Mouse (Mus musculus): ENCODE measurements at regions not wholly inside any gene's neighbourhood (a gene's known extent, or its start where the extent isn't known, plus 50 kb on each side); places are given as distances from the start of the nearest gene placed in this dataset.

DNA sequence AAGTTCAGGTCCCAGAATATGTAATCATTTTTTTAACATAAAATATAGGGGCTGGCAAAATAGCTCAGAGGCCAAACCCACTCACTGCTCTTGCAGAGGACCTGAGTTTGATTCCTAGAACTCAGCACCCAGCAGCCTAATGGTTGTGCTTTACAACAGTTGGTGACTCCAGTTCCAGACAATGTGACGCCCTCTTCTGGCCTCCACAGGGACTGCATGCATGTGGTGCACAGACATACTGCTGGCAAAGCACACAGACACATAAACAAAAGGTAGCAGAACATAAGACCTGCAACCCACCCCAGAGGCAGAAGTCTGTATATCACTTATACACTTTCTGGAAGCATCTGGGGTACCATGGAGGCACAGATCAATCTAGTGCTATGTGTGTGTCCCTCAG, 87.5 kb downstream of the Ackr3 start:
- no peak overlapping the region for H3K4me3 ChIP-seq
- ATAC-seq = no peak
- H3K9me3 ChIP-seq (replicated peaks) = no peaks in the 10 kb centered on the region
- H3K4me2 ChIP-seq = no peak overlapping the region
- no peak overlapping the region for H3K27ac ChIP-seq
- 74% methylated on average over 1 of the region's 1 CpGs for WGBS
- peaks cover 17% of the 10 kb centered on the region for H3K4me1 ChIP-seq
- H3K27me3 ChIP-seq = 0 out of 2 replicates have a peak, but pooled peaks cover 3% of the 10 kb centered on the region
- H3K36me3 ChIP-seq (ENCODE audit: poor library complexity, severe bottlenecking) = no peaks in the 10 kb centered on the region
- no peak overlapping the region for H3K9ac ChIP-seq

GRCm38 (mm10) chr1:90297751-90298150, 94.0 kb downstream of the Ackr3 start:
- WGBS = 84% methylated on average over 5 of the region's 5 CpGs
- H3K4me1 ChIP-seq = no peaks in the 10 kb centered on the region
- 0 out of 2 replicates have a peak, but pooled peaks cover 3% of the 10 kb centered on the region for H3K27me3 ChIP-seq
- no peaks in the 10 kb centered on the region for H3K36me3 ChIP-seq (ENCODE audit: poor library complexity, severe bottlenecking)
- no peak for ATAC-seq
- H3K27ac ChIP-seq = no peak overlapping the region
- no peak overlapping the region for H3K9ac ChIP-seq
- no peak overlapping the region for H3K4me3 ChIP-seq
- no peaks in the 10 kb centered on the region for H3K9me3 ChIP-seq (replicated peaks)
- H3K4me2 ChIP-seq = no peak overlapping the region

DNA sequence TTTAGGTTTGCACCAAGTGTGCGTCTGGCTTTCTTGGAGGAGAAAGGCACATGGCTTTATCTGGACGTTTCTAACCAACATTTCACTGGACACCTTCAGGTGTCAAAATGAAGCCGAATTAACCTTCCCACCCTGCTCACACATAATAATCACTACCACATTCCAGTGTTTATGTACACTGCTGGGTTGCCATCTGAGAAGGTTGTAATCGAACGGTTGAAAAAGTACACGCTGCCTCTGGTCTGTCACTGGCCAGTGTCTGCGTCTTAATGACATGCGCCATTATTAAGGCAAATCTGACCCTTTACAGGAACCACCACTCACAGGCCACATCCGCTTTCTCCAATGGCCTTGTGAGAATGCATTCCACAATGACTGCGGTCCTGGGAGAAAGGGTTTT, 96.4 kb downstream of the Ackr3 start:
- H3K36me3 ChIP-seq (ENCODE audit: poor library complexity, severe bottlenecking) = no peaks in the 10 kb centered on the region
- H3K4me2 ChIP-seq = no peak overlapping the region
- no peak overlapping the region for H3K4me3 ChIP-seq
- peaks cover 10% of the 10 kb centered on the region; the same call in 1 of the 2 replicates for H3K4me1 ChIP-seq
- no peak for ATAC-seq
- H3K9ac ChIP-seq = no peak overlapping the region
- no peaks in the 10 kb centered on the region for H3K27me3 ChIP-seq
- H3K27ac ChIP-seq = no peak overlapping the region
- WGBS = 86% methylated on average over 10 of the region's 10 CpGs
- H3K9me3 ChIP-seq (replicated peaks) = 0 out of 2 replicates have a peak, but pooled peaks cover 5% of the 10 kb centered on the region

- Histone ChIP-seq H3K4me3 (no peak overlapping the region), H3K9me3 (replicated peaks) (peaks cover 9% of the 10 kb centered on the region; the same call in 1 of the 2 replicates), H3K27me3 (no peaks in the 10 kb centered on the region), H3K27ac (0 out of 2 replicates have a peak overlapping the region, but pooled peaks have one; percentile 27), H3K36me3 (ENCODE audit: poor library complexity, severe bottlenecking) (no peaks in the 10 kb centered on the region), H3K4me2 (no peak overlapping the region), H3K4me1 (peaks cover 10% of the 10 kb centered on the region; the same call in 1 of the 2 replicates), H3K9ac (no peak overlapping the region)
- peak; percentile 45; the same call in 1 of the 2 replicates for ATAC-seq
- 63% methylated on average over 7 of the region's 7 CpGs for WGBS
These were observed 100.6 kb downstream of the Ackr3 start for GRCm38 (mm10) chr1:90304331-90304730.

DNA sequence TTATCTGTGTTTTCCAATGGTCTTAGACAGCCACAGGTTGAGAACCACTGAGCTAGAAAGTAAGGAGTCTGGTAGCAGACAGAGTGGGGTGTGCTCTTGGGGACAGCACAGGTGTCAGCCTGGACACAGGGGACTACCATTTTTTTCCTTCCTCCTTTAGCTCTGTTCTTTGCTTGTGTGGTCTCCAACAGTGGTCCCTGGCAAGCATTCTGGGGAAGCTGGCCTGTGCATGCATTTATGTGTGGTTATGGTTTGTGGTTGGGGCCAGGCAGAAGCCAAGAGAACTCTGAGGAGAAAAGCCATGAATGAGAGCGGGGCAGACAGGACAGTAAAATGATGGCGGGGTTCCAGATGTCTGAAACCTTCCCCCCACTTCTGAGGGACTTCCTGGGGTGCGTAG, 107.2 kb downstream of the Ackr3 start:
- H3K36me3 ChIP-seq (ENCODE audit: poor library complexity, severe bottlenecking) = no peaks in the 10 kb centered on the region
- H3K9me3 ChIP-seq (replicated peaks) = peaks cover 4% of the 10 kb centered on the region; the same call in 1 of the 2 replicates
- H3K4me3 ChIP-seq = no peak overlapping the region
- 79% methylated on average over 3 of the region's 3 CpGs for WGBS
- ATAC-seq = no peak
- H3K9ac ChIP-seq = no peak overlapping the region
- no peak overlapping the region for H3K27ac ChIP-seq
- no peak overlapping the region for H3K4me2 ChIP-seq
- peaks cover 13% of the 10 kb centered on the region for H3K4me1 ChIP-seq
- H3K27me3 ChIP-seq = no peaks in the 10 kb centered on the region

GRCm38 (mm10) chr1:90311649-90312442, 108.1 kb downstream of the Ackr3 start:
- no peak overlapping the region for H3K4me2 ChIP-seq
- 64% methylated on average over 8 of the region's 8 CpGs for WGBS
- H3K9ac ChIP-seq = no peak overlapping the region
- peak; percentile 24; the same call in 1 of the 2 replicates for ATAC-seq
- no peak overlapping the region for H3K4me3 ChIP-seq
- H3K36me3 ChIP-seq (ENCODE audit: poor library complexity, severe bottlenecking) = no peaks in the 10 kb centered on the region
- no peaks in the 10 kb centered on the region for H3K27me3 ChIP-seq
- H3K4me1 ChIP-seq = peaks cover 13% of the 10 kb centered on the region
- peaks cover 4% of the 10 kb centered on the region; the same call in 1 of the 2 replicates for H3K9me3 ChIP-seq (replicated peaks)
- H3K27ac ChIP-seq = no peak overlapping the region

GRCm38 (mm10) chr1:90313750-90314359, 110.1 kb downstream of the Ackr3 start:
- 80% methylated on average over 12 of the region's 12 CpGs for WGBS
- Histone ChIP-seq H3K27ac (no peak overlapping the region), H3K27me3 (no peaks in the 10 kb centered on the region), H3K9me3 (replicated peaks) (no peaks in the 10 kb centered on the region), H3K9ac (no peak overlapping the region), H3K4me2 (no peak overlapping the region), H3K4me3 (no peak overlapping the region), H3K4me1 (peaks cover 22% of the 10 kb centered on the region), H3K36me3 (ENCODE audit: poor library complexity, severe bottlenecking) (no peaks in the 10 kb centered on the region)
- no peak for ATAC-seq

DNA sequence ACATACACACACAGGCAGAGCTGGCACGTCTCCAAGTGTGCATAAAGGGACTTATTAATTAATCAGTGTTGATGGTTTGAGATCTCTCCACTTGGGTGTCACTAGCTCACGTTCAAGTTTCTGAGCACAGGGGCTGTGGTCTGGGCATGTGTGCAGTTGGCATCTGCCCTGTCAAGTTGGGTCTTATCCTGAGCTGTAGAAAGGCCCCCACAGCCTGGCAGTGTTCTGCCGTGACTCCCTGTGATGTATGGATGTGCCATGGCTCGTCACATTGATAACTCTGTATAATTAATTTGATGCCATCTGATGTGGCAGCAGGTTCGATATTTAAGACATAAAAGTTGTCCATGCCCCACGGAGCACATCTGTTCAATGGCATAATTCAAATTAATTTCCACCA, 114.1 kb downstream of the Ackr3 start:
- no peaks in the 10 kb centered on the region for H3K27me3 ChIP-seq
- H3K4me1 ChIP-seq = peaks cover 9% of the 10 kb centered on the region; the same call in 1 of the 2 replicates
- 57% methylated on average over 6 of the region's 6 CpGs for WGBS
- H3K4me2 ChIP-seq = no peak overlapping the region
- H3K4me3 ChIP-seq = no peak overlapping the region
- H3K36me3 ChIP-seq (ENCODE audit: poor library complexity, severe bottlenecking) = no peaks in the 10 kb centered on the region
- peak; percentile 55; the same call in 1 of the 2 replicates for ATAC-seq
- H3K9me3 ChIP-seq (replicated peaks) = no peaks in the 10 kb centered on the region
- no peak overlapping the region for H3K9ac ChIP-seq
- no peak overlapping the region; the same call in 1 of the 2 replicates for H3K27ac ChIP-seq

DNA sequence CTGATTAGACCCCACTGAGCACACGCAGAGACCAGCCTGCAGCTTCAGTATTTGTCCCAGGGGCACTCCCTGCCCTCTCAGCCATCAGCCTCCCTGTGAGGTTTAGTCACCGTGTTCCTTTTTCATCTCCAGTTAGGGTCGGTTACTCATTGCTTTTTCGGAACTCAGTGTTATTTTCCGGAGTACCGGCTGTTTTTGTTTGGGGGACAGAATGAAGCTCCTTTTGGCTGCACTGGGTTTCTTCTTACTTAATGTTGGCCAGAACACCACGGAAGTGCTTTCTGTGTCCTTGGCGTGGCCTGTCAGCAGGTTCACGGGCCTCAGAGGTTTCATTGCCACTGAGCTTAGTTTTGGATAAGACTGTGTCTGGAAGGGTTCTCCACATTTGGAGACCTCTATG, 114.7 kb downstream of the Ackr3 start:
- H3K9ac ChIP-seq = no peak overlapping the region
- no peaks in the 10 kb centered on the region for H3K27me3 ChIP-seq
- ATAC-seq = no peak
- peaks cover 9% of the 10 kb centered on the region; the same call in 1 of the 2 replicates for H3K4me1 ChIP-seq
- peak overlapping the region; percentile 48; the same call in 1 of the 2 replicates for H3K27ac ChIP-seq
- H3K4me2 ChIP-seq = no peak overlapping the region
- 85% methylated on average over 9 of the region's 9 CpGs for WGBS
- H3K4me3 ChIP-seq = no peak overlapping the region
- no peaks in the 10 kb centered on the region for H3K36me3 ChIP-seq (ENCODE audit: poor library complexity, severe bottlenecking)
- H3K9me3 ChIP-seq (replicated peaks) = no peaks in the 10 kb centered on the region

GRCm38 (mm10) chr1:90320518-90320917, 116.7 kb downstream of the Ackr3 start:
- Histone ChIP-seq H3K4me2 (no peak overlapping the region), H3K27ac (no peak overlapping the region), H3K9ac (no peak overlapping the region), H3K27me3 (no peaks in the 10 kb centered on the region), H3K9me3 (replicated peaks) (no peaks in the 10 kb centered on the region), H3K4me3 (no peak overlapping the region), H3K36me3 (ENCODE audit: poor library complexity, severe bottlenecking) (no peaks in the 10 kb centered on the region), H3K4me1 (peaks cover 9% of the 10 kb centered on the region; the same call in 1 of the 2 replicates)
- 70% methylated on average over 9 of the region's 9 CpGs for WGBS
- ATAC-seq = no peak

DNA sequence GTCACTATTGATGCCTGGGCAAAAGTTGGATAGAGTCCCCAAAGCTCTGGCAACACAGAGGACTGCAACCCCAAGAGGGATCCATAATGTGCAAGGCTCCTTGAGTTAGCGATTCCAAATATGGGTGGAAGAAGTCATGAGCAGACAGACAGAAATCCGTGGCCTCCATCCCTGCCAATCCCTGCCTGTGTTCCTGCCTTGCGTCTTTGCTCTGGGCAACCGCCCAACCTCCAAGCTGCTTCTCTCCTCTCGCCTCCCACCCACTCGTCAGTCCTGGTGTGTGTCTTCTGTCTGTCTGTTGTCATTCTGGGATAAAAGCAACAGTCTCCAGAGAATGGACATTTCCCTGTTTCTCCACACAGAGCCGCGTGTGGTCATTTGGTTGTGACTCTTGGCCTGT, 117.7 kb downstream of the Ackr3 start:
- Histone ChIP-seq H3K27me3 (no peaks in the 10 kb centered on the region), H3K27ac (no peak overlapping the region), H3K9me3 (replicated peaks) (no peaks in the 10 kb centered on the region), H3K9ac (no peak overlapping the region), H3K36me3 (ENCODE audit: poor library complexity, severe bottlenecking) (no peaks in the 10 kb centered on the region), H3K4me2 (no peak overlapping the region), H3K4me3 (no peak overlapping the region), H3K4me1 (peaks cover 9% of the 10 kb centered on the region; the same call in 1 of the 2 replicates)
- ATAC-seq = no peak
- WGBS = 87% methylated on average over 8 of the region's 8 CpGs

- H3K4me2 ChIP-seq = no peak overlapping the region
- no peaks in the 10 kb centered on the region for H3K9me3 ChIP-seq (replicated peaks)
- H3K4me3 ChIP-seq = no peak overlapping the region
- no peaks in the 10 kb centered on the region for H3K27me3 ChIP-seq
- 45% methylated on average over 6 of the region's 6 CpGs for WGBS
- no peaks in the 10 kb centered on the region for H3K36me3 ChIP-seq (ENCODE audit: poor library complexity, severe bottlenecking)
- ATAC-seq = peak; percentile 69
- H3K27ac ChIP-seq = peak overlapping the region; percentile 61; the same call in 1 of the 2 replicates
- peaks cover 24% of the 10 kb centered on the region for H3K4me1 ChIP-seq
- H3K9ac ChIP-seq = no peak overlapping the region
These were observed 123.5 kb downstream of the Ackr3 start for GRCm38 (mm10) chr1:90327237-90327636.

Measured in forebrain, embryonic 13.5 days (tissue).